Mouse (Mus musculus) liver, postnatal 0 days (tissue): ENCODE results near the gene Atrip.
A peak's percentile ranks its signal among the peaks of the same experiment; 100 is the strongest.

ENCODE experiments used
- CTCF ChIP-seq: sonication (generic); IDR thresholded peaks from 2 replicates; pipeline ENCODE4 v1.5.1; 2016; ENCODE audit warnings: antibody characterized with exemption, low read depth
- EP300 ChIP-seq: IDR thresholded peaks from 2 replicates; pipeline ENCODE4 v1.6.1; 2016; ENCODE audit warnings: antibody characterized with exemption, low read depth, mild to moderate bottlenecking

- TF ChIP-seq CTCF (peak; percentile 69), EP300 (no peak)
Measured at GRCm38 (mm10) chr9:109087987-109088386, 14.1 kb upstream of the Atrip start.
